Mouse (Mus musculus) urinary bladder, adult 18-20 months (tissue): ENCODE data around the gene Traf1.

Source experiments
- DNase-seq, 2 experiments: peaks; one replicate each; pipeline ENCODE4 v3.0.0; 2022; ENCODE audit warnings: low spot score in 2 of 2, mixed read lengths in 2 of 2

The Traf1 gene

GRCm38 (mm10) chr2:34961481-34962036, at the start of gene Traf1:
Traf1 (minus strand) TSS chr2:34961772.
- DNase-seq, result peak; percentile 34 to 50

DNA sequence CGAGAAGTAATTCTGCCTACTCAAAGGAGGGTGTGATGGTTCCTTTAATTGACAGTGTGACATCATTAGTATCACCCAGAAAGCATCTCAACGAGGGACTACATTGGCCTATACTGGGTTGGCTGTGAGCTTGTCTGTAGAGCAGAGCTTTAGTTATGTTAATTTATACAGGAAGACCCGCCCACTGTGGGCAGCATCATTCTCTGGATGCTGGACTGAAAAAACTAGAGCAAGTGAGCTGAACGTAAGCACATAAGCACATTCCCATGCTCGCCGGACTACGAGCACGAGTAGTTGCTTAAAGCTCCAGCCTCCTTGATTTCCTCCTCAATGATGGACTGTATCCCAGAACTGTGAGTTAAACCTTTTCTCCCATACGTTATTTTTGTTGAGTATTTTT, 37.4 kb upstream of the Traf1 start:
- no peak for DNase-seq

DNA sequence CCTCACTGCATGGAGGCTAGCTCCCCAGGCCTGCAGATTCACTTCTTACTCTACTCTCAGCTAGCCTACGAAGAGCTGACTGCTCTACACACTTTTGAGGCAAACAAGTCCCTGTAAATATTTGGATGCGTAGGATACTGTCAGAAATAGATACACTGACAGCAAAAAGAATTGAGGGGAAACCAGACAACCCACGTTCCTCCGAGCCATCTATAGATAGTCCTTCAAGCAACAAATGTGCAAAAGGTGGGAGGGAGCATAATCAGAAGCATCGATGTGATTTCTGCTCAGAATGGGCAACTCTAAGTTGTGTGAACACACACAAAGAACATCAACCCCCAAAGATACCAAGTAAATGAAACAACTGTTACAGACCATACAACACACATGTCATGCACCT, 34.9 kb upstream of the Traf1 start:
- no peak for DNase-seq

GRCm38 (mm10) chr2:34993696-34994356, 32.3 kb upstream of the Traf1 start:
- no peak for DNase-seq

DNA sequence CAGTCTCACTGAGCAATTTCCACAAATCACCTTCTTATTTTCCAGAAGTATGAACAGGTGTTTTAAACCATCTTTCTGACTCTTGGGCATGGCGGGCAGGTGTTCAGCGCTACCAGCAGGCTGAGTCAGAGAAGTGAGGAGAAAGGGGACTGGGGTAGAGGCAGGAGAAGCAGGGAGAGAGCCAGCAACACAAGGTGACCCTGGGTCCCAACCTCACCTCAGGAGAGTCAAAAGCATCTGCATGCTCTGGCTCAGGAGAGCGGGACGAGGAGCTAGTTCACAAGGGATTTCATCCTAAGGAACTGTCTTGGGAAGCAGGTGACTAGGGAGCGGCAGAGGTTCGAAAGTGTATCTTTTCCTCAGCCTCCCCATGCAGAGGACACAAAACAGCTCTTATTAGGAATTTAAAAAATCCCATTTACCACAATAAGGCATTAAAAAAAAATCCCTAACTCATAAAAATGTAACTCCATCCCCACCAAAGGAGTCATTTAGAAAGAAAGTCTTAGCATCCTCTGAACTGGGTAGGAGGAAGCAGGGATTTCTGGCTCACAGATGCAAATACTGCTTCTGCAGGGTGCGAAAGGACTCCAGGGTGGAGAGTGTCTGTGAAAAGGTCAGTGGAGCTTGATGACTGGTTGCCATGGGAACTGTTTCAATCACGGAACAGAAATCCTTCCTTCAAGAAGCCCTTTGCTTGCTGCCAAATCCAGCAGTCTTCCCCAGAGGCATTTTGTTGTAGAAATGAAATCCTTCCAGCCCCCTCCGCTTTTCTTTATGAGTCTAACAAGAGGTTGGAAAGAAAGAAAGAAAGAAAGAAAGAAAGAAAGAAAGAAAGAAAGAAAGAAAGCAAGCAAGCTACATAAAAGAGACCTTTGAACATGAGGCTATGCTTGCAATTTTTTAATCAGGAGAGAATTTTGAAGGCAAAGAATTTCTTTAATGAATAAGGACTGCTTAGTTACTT, 31.4 kb upstream of the Traf1 start:
- no peak for DNase-seq

DNA sequence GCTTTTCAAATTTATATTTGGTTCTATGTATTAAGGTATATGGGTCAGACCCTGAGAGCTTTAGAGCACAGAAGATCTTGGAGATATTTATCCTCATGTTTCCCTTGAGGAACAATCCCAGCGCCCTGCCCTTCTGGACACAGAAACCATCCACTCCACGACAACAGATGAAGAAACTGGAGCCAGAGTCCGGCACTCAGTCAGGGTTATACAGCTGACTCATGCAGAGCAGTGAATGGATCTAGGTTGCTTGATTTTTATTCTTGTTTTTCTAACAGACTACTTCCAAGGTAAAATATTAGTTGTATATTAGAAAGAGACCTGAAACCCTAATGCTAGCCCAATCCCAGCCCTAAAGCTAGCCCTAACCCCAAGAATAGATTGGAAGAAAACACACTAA, 30.4 kb upstream of the Traf1 start:
- DNase-seq, result no peak

- no peak for DNase-seq
These were observed 28.2 kb upstream of the Traf1 start for GRCm38 (mm10) chr2:34989749-34990148.

GRCm38 (mm10) chr2:34987595-34987994, 26.0 kb upstream of the Traf1 start:
- DNase-seq, result no peak

- DNase-seq, result no peak
These were observed 23.3 kb upstream of the Traf1 start for GRCm38 (mm10) chr2:34984885-34985284.

DNA sequence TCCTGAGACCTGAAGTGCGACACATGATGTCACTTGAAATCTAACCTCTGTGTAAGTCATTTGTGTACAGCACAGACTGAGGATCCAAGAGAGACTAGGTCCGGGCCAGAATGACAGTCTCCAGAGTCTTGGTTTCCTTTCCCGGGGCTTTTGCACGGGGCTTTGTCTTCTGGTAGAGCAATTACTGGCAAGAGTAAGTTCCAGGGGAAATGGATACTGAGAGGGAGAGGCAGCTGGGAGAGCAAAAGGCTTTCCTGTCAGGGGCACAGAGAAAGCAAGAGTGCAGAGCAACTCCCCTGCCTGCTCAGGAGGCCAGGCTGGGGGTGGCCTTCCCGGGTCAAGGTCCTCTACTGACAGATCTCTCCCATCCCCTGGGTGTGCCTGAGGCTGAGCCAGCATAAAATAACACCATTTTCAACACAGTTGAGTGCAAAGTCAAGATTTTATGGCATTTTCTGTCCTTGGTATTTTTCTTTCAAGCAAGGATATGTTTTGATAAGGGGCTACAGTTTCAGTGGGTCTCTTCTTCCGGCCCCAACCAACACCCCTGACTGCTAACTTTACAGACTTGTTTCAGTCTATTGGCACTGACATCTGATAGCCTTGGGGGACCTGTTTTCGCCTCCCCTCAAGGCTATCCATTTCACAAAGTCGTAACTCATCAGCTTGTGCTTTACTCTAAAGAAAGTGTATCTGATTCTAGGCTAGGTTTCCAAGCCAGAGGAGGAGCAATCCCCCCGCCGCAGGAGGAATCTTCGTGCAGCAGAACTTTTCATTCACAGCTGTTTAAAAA, 21.5 kb upstream of the Traf1 start:
- no peak for DNase-seq

GRCm38 (mm10) chr2:34982096-34982724, 20.6 kb upstream of the Traf1 start:
- no peak for DNase-seq

- no peak for DNase-seq
These were observed 18.0 kb upstream of the Traf1 start for GRCm38 (mm10) chr2:34979459-34980011.

GRCm38 (mm10) chr2:34978226-34978625, 16.7 kb upstream of the Traf1 start:
- no peak for DNase-seq

- no peak for DNase-seq
These were observed 15.5 kb upstream of the Traf1 start for GRCm38 (mm10) chr2:34976945-34977658.

GRCm38 (mm10) chr2:34976447-34976846, 14.9 kb upstream of the Traf1 start:
- DNase-seq, result no peak

GRCm38 (mm10) chr2:34973087-34973486, 11.5 kb upstream of the Traf1 start:
- no peak for DNase-seq

DNA sequence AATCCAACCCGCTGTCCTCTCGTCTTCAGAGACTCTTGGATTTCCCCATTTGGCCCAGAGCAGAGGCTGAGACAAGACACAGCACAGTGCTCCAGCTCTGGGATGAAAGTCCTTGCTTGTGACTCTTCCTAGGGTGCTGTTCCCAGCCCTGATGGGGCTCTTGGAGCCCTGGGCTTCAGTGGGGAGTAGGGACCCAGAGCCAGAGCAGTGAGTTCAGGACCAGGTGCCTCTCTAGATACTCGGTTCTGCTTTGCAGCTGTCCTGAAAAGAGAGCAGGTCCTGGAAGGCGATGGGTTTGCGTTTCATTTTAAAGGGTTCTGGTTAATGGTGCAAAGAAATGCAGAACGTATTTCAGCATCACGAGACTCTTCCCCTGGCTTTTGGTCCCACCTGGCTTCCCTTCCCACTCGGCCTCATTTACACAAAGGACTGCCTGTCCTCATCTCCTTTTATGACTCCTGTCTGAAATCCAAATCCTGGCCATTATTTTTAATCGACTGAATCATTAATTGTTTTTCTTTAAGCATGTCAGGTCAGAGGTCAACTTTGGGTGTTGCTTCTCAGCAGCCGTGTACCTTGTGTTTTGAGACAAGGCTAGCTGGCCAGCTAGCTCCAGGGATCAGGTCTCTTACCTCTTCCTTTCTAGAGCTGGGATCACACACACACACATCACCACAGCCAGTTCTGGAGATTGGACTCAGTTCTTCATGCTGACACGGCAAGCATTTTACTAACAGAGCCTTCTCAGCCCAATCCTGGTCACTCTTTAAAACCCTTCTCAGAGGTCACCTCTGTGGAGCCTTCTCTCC, 9.7 kb upstream of the Traf1 start:
- no peak for DNase-seq

DNA sequence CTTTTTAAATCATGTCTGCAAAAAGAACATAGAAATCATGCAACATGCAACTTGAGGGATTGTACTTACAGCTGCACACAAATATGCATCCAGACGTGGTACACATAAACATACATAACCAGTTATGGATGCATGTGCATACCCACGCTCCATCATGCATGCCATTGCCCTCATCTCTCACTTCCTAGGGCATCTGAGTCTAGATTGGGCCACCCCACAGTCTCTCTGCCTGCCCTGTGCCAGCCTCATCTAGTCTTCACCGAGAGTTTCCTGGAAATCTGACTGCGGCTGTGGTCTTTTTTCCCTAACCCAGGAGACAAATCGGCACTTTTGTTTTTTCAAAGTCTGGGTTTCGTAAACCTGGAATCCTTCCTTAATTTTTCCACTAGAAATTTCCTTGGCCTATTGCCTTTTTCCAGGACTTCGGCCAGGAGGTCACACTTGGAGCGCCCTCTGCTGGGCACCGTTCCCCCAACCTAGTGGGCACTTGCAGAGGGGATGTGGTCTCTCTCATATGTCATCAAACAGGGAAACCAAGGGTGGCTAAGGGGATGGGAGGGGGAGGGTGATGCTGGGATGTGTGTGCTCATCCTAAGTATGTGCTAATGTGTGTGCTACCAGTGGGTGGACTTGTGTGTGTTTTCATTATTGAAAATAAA, 8.6 kb upstream of the Traf1 start:
- peak; percentile 54 to 73 for DNase-seq

DNA sequence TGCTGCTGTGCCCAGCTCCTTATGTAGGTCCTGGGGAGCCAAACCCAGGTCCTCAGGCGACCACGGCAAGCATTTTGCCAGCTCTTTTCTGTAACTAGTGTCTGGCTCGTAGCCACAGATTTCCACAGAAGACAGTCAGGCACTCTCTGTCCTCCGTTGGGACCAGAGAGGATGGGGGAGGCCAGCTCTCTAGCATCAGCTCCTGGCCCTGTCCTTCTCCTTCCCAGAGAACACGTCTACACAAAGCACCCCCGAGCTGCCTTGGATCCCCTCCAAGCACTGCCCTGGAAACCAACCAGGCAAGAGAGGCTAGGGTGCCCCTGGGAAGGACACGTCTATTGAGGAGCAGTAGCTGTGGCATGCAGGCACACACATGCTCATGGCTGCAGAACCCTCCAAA, 7.6 kb upstream of the Traf1 start:
- DNase-seq, result no peak
